Mouse (Mus musculus): Measurements from ENCODE around the gene Gm9821.
A peak's percentile ranks its signal among the peaks of the same experiment; 100 is the strongest.

Gm9821 gene

DNA sequence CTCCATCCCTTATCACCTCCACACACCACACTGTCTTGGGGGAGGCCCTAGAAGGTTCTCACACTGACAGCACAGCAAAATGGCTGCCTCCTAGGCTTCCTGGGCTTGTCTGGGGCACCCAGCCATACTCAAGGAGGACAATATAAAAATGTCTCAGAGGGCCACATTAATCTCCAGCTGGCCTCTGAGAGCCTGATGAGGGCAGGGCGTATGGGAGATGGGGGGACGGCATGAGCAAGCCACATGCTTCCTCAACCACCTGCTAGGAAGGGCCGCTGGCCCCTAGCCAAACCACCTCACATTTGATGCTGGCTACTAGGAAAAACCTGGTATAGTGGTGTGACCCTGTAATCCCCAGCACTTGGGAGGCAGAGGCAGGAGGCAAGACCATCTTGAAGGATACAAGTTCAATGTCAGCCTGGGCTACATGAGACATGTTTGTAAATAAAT, 3.3 kb downstream of the Gm9821 start:
- DNase-seq (ENCODE audit: low read depth) = no peak

DNA sequence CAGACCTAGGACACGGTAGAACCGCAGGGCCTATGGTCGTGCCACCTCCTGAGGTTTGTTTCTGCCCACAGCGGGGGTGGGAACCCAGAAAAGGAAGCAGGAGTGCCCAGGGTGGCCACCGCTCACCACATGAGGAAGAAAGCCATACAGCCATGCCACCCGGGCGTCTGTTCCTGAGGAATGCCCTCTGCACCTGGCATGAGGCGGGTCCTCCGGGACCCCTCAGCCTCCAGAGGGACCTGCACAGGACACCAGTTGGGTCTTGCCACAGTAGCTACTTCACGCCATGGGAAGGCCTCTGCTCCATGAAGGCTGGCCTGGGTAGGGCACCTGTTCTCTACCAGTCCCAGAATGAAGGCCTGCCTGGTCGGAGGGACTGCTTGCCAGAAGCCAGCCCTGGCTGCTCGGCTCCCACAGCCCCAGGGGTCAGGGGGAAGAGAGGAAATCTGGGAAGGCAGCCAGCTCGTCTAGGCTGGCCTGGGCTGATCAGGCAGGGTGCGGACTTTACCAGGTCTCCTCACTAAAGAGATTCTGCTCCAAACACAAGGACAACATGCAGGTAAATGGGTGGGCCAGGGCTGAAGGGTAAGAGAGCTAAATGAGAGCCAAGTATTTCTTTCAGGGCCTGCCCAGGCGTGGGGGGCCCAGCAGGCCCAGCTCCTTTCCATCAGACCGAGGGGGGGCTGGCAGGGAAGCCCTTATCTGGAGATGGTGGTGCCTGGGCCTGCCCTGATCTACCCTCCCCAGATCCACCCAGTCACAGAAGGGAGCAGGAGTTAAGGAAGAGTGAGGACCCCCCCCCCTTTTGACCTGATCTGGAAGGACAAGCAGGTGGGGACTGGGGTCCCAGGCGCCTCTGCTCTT, 4.1 kb downstream of the Gm9821 start:
- no peak for DNase-seq (ENCODE audit: low read depth)

DNA sequence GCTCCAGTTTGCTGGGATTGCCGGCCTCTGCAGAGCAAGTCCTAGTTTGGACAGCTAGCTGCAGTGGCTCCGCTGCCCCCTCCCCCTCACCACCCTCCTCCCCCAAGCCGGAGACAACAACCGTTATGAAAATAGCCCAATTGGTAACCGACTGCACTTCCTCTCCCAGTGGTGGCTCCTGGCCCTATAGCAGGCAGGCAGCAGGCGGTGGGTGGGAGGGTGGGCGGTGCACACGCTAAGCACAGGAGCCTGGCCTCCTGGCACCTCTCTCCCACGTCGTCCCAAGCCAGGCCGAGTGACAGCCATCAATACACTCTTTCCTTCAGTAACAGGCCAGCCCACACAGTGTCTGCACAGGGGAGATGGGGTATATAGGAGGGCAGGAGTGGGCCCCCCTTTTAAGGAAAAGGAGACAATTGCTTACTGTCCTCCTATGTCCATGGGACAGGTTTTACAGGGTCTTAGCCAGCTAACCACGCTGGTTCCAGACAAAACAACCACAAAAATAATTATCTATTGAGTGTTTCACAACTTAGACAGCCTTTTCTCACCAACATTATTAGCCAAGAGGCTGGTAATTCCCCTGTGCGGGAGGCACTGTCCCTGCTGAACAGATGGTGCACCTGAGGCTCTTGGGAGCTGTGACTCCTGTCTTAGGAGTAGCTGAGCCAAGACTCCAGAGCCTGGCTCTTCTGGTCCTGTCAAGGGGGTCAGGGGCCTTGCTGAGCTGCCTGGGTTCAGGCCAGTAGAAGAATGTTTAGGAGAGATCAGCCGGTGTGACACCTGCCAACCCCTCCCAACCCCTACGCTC, 5.0 kb downstream of the Gm9821 start:
- DNase-seq (ENCODE audit: low read depth) = peak; percentile 83

DNA sequence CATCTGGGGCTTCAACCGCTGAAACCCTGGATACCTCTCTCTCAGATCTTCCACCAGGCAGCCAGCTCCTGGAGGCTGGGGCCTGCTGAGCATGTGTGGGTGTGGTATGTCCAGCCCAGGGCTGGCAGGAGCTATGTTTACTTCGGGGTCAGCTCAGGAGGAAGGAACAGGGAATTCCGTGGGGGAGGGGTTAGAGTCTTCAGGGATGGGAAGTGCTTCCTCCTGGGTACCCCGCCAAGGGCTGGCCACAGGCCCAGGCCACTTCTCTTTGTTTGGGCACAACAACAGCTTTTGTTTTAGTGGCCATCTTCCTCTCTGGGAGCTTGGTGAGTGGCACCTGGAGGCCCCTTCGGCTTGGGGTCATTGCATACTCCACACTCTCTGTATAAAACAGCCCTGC, 8.3 kb downstream of the Gm9821 start:
- no peak for DNase-seq (ENCODE audit: low read depth)

DNA sequence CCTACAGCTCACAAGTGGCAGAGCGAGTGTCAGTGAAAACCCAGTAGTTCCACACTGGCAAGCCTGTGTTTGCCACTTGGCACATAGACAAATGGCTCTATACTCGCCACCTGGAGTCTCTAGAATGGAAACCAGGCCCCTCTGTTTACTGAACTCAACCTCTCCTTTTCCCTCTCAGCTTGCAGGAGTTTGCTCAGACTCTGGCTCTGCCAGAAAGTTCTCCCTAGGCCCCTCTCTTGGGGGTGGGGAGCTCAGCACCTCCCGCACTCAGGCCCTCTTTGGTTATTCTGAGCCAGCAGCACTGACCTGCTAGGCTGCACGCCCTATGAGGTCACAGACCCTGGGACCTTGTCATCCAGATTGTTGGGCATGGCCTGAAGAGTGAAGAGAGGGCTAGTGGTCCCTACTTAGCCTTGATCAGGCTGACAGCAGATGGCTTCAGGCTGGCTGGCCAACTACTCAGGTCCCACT, 9.7 kb downstream of the Gm9821 start:
- no peak for DNase-seq (ENCODE audit: low read depth)

DNA sequence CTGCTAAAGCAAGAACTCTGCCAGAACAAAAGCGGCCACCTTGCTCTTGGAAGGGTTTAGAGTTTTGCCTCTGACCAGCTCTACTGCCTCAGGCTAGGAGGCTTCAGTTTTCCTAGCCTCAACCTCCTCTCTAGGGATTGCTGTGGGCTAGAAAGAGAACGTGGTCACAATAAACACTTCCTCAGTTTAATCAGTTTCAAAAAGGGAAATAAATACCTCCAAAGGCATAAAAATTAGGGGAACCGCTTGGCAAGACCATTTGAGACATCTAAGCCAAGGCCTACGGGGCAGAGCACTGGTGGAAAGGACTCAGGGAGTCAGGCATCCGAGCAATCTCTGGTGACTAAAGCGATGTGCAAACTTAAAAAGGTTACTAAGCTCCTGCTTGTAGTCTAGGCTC, 10.4 kb downstream of the Gm9821 start:
- no peak for DNase-seq (ENCODE audit: low read depth)

GRCm38 (mm10) chr2:91957096-91957495, 11.6 kb downstream of the Gm9821 start:
- peak; percentile 85 for DNase-seq (ENCODE audit: low read depth)

DNA sequence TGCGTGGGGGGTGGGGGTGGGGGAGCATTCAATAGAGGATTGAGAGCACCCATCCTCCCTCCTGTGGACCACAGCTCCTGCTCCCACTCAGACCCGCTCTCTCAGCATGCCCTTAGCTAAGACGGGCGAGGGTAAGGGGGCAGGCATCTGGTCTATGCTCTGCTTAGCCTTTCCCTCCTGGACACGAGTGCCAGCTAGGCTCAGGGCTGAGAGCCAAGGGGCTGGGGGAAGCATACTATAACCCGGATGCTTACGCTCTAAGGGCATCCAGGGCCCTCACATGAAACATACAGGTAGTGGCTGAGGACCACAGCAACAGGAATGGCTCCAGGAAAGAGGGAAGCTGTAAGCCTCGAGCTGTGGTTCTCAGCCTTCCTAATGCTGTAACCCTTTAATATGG, 12.5 kb downstream of the Gm9821 start:
- no peak for DNase-seq (ENCODE audit: low read depth)

- peak; percentile 80 for DNase-seq (ENCODE audit: low read depth)
Observed at GRCm38 (mm10) chr2:91958701-91959457, 13.4 kb downstream of the Gm9821 start.

DNA sequence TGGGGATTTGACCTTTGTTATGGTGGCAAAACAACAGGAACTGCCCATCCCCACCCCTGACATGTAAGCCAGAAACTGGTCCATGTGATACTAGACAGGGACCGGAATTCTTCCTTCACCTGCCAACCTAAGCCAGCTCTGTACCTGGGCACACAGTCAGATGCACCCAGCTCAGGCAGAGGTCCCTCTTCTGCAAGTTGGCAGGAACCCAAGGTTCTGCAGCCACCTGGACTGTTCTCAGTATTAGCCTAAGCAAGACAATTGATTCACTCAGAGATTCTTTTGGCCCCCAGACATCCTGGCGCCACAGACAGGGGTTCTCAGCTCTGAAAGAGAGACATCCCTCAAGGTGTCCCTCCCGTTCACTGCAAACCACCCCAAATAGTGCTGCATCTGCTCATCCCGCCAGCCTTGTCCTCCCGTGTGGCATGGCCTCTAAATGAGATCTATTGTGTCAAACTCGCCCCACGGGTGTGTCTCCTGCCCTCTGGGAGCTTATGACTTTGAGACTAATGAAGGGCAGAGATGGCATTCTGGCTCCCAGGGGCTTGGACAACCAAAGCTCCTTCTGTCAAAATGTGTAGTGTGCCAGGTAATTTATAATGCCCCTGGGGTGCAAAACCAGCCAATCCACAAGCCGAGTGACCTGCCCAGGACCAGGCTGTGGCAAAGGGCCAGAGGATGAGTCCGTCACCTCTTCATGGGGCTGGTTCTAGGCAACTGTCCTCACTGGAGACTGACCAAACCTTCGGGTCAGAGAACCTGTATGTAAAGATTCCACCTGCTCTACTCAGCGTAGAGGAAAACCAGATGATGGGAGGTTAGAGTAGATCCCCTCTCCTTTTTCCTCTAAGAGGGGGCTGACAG, 14.3 kb downstream of the Gm9821 start:
- no peak for DNase-seq (ENCODE audit: low read depth)

DNA sequence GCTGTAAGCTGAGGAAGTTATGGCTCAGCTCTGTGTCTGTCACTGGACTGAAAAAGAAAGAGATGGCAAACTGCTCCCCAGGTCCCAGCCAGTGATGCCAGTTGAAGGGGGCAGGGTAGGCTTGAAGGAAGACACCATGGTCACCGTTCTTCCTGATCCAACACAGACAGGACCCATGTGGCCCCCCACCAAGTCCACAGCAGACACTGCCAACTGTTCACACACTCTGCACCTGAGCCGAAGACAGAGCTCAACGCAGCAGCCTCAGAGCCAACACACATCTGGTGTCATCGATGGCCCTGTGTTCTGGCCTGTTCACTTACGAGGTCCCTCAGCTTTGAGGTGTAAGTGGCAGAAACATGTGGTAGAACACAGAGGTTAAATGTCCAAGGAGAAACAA, 15.0 kb downstream of the Gm9821 start:
- no peak for DNase-seq (ENCODE audit: low read depth)

DNA sequence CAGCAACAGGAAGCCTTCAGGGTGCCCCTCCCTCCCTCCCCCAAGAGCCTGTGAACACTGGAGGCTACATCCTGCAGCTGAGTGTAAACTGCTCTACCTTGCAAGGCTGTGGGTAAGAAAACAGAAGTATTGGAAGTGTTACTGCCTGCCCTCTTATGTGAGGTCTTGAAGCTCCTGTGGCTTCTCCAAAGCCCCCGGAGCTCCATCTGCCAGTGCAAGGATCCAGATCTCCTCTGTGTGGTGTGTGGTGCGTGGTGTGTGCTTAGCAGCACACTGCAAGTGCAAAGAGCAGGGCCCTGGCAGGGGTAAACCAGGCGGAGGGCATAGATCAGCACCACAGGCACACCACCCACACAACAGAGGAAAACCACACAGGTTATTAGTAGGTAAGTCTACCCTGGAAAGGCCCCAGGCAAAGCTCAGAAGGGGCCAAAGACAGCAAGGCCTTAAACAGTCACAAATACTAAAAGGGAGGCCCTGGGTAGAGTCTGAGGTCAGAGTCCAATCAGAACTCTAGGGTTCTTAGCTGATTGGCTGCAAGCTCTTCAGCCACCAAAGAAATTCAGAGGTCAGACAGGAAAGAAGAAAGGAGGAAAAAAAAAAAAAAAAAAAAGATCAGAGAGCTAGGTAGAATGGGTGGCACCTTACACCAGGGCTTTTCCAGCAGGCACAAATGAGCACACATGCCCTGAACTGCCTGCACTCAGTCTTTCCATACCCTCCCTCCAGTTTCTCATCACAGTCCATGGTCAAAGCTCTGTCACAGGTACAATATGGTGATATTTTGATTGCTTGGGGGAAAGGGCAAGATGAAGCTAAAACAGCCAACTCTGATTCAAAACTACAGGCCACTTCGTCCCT, 16.6 kb downstream of the Gm9821 start:
- peak; percentile 85 for DNase-seq (ENCODE audit: low read depth)

GRCm38 (mm10) chr2:91962864-91963401, 17.4 kb downstream of the Gm9821 start:
- peak; percentile 50 for DNase-seq (ENCODE audit: low read depth)

- peak; percentile 95 for DNase-seq (ENCODE audit: low read depth)
Observed at GRCm38 (mm10) chr2:91963443-91963932, 18.0 kb downstream of the Gm9821 start.

- peak; percentile 63 for DNase-seq (ENCODE audit: low read depth)
Observed at GRCm38 (mm10) chr2:91964610-91965204, 19.2 kb downstream of the Gm9821 start.

GRCm38 (mm10) chr2:91965417-91965816, 19.9 kb downstream of the Gm9821 start:
- no peak for DNase-seq (ENCODE audit: low read depth)

GRCm38 (mm10) chr2:91966367-91966766, 20.9 kb downstream of the Gm9821 start:
- DNase-seq (ENCODE audit: low read depth) = no peak

GRCm38 (mm10) chr2:91967962-91968361, 22.5 kb downstream of the Gm9821 start:
- DNase-seq (ENCODE audit: low read depth) = no peak
